Mouse (Mus musculus) olfactory bulb, adult 2 months (tissue): ENCODE results near the gene Asap3.

Source experiments
- CTCF ChIP-seq: fragments of 200-500 bp; IDR thresholded peaks from 2 replicates; pipeline ENCODE4 v1.5.1; 2012; ENCODE audit warnings: low read depth, mild to moderate bottlenecking, low read length, moderate library complexity; ENCODE audit not compliant: insufficient read depth
- POLR2A ChIP-seq: fragments of 200-500 bp; IDR thresholded peaks from 2 replicates; pipeline ENCODE4 v1.6.1; 2012; ENCODE audit warnings: mild to moderate bottlenecking, low read depth, low read length, moderate library complexity; ENCODE audit not compliant: insufficient read depth

DNA sequence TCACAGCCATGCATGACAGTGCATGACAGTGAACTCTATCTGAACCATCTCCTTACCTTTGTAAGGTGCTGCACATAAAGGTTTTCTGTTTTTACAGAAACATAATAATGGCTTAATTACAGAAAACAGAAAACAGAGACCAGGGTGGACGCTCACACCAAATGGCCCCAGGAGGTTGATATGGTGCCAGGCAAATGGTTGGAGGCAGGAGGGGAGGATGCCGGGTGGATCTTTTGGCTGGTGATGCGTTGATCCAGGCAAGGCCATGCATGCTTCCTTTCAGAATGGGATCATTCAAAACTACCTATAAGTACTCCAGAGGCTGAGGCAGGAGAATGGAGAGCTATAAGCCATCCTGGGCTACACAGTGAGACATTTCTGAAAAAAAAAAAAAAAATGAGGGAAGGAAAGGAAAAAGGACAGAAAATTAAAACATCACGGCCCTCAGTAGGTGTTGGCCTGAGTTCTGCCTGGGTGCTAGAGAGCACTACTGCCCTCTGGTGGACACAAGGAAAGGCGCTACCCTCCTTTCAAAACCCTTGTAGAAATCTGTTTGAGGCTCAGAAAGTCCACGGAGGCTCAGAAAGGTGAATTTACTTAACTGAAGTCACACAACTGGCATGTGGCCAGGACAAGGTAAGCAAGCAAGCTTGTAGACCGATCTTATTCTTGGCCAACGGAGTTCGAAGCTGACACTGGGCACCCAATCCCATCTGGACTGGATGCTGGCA, 6.4 kb upstream of the Asap3 start:
- TF ChIP-seq CTCF, result peak; percentile 28; the same call in 1 of the 2 replicates
- TF ChIP-seq POLR2A, result no peak
